Mouse (Mus musculus): ENCODE measurements at regions not wholly inside any gene's neighbourhood (a gene's known extent, or its start where the extent isn't known, plus 50 kb on each side); places are given as distances from the start of the nearest gene placed in this dataset.
"Not testable (repeated sequence)": the region's sequence is repeated elsewhere in the genome, so short reads cannot be mapped to it uniquely, and the experiment has no call there.

DNA sequence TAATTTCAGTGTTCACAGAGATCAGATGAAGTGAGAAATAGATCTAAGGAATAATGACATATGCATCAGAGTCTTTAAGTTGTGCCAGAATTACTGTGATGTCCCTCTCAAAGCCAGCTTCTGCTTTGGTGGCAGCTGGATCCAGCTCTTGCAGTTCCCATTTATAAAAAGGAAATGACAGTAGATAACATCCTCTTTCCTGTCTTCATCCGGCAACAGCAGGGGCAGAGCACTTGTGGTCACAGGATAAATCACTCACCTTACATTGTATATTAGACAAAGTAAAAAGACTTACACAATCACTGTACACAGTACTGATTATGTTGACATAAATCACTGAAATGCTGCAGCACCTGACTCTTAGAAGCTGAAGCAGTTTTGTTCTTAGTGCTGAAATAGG is 1214.2 kb downstream of the Adam6a start:
- DNase-seq (ENCODE audit: low spot score in 2 of 2), result not testable (repeated sequence)

- DNase-seq (ENCODE audit: low spot score in 2 of 2), result not testable (repeated sequence)
Measured at GRCm38 (mm10) chr12:114764211-114764610, 1220.5 kb downstream of the Adam6a start.

DNA sequence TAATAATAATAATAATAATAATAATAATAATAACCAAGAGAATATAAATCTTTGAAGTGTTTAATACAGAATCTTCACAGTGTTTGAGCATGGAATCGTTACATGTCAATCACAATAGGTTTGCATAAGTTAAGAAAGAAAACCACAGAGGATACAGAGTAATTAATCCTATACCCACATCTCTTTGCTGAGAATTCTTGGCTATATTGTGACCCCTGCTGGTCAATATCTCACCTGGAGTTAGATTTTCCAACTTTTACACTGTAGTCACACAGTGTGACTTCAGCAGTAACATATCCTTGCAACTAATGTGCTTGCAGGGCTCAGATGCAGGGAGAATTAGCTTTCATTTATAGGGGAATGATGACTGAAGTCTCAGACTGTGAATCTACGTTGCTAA is 1231.7 kb downstream of the Adam6a start:
- not testable (repeated sequence) for DNase-seq (ENCODE audit: low spot score in 2 of 2)

DNA sequence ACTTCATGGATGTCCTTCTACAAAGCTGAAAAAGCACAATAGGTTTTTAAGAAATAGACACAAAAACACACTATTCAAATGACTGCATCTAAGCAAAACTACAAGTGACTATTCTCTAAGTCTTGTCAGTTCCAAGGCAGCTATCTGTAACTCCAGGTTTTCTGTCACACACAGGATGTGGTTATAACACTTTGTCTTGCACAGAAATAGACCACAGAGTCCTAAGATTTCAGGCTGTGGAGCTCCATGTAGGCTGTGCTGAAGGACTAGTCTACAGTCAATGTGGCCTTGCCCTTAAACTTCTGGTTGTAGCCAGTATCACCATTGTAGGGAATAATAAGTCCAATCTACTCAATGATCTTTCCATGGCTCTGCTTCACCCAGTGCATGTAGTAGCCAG is 1243.1 kb upstream of the Zfp386 start:
- peak in 1 of 2 experiments; percentile 30 for DNase-seq (ENCODE audit: low spot score in 2 of 2)

GRCm38 (mm10) chr12:114809186-114809585 is 1238.3 kb upstream of the Zfp386 start:
- peak in 1 of 2 experiments; percentile 7 for DNase-seq (ENCODE audit: low spot score in 2 of 2)

- DNase-seq (ENCODE audit: low spot score in 2 of 2), result not testable (repeated sequence)
Measured at GRCm38 (mm10) chr12:114816858-114817257, 1230.7 kb upstream of the Zfp386 start.

- DNase-seq (ENCODE audit: low spot score in 2 of 2), result no peak
Measured at GRCm38 (mm10) chr12:114832916-114833315, 1214.6 kb upstream of the Zfp386 start.
